Mouse (Mus musculus): Measurements from ENCODE around the gene Gm26657. TPM values are rescaled to one million over a fixed set of nuclear protein-coding genes. Genes with fewer than 3 reads are reported as not detected.

The Gm26657 gene
- polyA plus RNA-seq, 1 experiment, result not detected

- no peak for DNase-seq
- no peak overlapping the region for H3K27ac ChIP-seq (ENCODE audit: insufficient read depth, low read length)
- H3K27me3 ChIP-seq (ENCODE audit: control insufficient read depth, insufficient read depth, low read length), result no peaks in the 10 kb centered on the region
- WGBS, result 88% methylated on average over 4 of the region's 4 CpGs
- no peak overlapping the region for H3K4me3 ChIP-seq (replicated peaks; ENCODE audit: insufficient read depth, low read depth, low read length)
- TF ChIP-seq CTCF (IDR thresholded peaks at IDR 0.05; ENCODE audit: borderline replicate concordance, insufficient read depth, low read depth, low read length), result no peak
- TF ChIP-seq POLR2A (IDR thresholded peaks at IDR 0.05; ENCODE audit: borderline replicate concordance, insufficient read depth, low read length), result no peak
- no peaks in the 10 kb centered on the region for H3K4me1 ChIP-seq (ENCODE audit: control insufficient read depth, insufficient read depth, low read length)
These were observed 2.8 kb downstream of the Gm26657 start for GRCm38 (mm10) chr4:56742698-56743097.

DNA sequence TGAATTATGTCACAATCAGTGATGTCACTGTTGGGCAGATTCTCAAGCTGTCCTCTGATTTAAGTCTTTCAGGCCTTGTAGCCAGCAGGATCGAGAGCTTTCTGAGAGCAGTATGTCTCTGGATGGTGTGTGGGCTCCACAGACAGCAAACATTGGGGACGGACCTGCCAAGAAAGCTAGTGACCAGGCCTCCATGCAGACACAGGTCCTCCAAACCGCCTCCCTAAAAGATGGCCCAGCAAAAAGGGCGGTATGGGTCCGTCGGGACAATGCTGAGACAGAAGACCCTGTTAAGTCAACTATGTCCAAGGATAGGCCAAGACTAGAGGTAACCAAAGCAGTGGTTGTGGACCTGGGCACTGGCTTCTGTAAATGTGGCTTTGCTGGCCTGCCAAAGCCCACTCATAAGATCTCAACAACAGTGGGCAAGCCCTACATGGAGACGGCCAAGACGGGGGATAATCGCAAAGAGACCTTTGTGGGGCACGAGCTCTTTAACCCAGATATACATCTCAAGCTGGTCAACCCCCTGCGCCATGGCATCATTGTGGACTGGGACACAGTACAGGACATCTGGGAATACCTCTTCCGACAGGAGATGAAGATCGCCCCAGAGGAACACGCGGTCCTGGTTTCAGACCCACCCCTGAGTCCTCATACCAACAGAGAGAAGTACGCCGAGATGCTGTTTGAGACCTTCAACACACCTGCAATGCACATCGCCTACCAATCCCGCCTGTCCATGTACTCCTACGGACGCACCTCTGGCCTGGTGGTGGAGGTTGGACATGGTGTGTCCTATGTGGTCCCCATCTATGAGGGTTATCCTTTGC is 3.7 kb downstream of the Gm26657 start, which contains the start of gene Actl7a:
TSS of gene Actl7a (plus strand) at position 51 of the 833 bp plus-strand sequence.
- no peak within 1 kb of the TSS for H3K4me3 ChIP-seq (replicated peaks; ENCODE audit: insufficient read depth, low read depth, low read length)
- H3K4me1 ChIP-seq (ENCODE audit: control insufficient read depth, insufficient read depth, low read length), result no peaks in the 10 kb centered on the region
- 97% methylated on average over 21 of the region's 21 CpGs for WGBS
- no peak for DNase-seq
- no peaks in the 10 kb centered on the region for H3K27me3 ChIP-seq (ENCODE audit: control insufficient read depth, insufficient read depth, low read length)
- H3K27ac ChIP-seq (ENCODE audit: insufficient read depth, low read length), result no peak within 1 kb of the TSS
- TF ChIP-seq POLR2A (IDR thresholded peaks at IDR 0.05; ENCODE audit: borderline replicate concordance, insufficient read depth, low read length) (no peak), CTCF (IDR thresholded peaks at IDR 0.05; ENCODE audit: borderline replicate concordance, insufficient read depth, low read depth, low read length) (no peak)

DNA sequence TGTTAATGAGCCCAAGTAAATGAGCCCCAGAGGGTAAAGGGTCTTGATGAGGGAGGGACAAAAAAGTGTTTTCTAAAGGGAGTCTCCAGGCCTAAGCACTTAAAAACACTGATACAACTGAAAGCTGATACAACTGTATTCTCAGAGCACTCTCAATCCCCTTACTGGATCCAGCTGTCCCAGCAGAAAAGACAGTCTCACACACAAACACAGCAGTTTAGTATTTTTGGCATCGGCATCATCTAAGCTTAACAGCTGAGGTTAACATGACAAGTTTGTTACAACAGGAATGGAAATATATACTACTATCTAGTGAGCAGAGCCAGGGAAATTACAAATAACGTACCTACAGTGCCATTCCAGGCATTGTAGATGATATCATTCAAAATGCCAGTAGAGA is 6.5 kb downstream of the Gm26657 start:
- no peak overlapping the region for H3K27ac ChIP-seq (ENCODE audit: insufficient read depth, low read length)
- H3K27me3 ChIP-seq (ENCODE audit: control insufficient read depth, insufficient read depth, low read length), result no peaks in the 10 kb centered on the region
- H3K4me3 ChIP-seq (replicated peaks; ENCODE audit: insufficient read depth, low read depth, low read length), result no peak overlapping the region
- no peaks in the 10 kb centered on the region for H3K4me1 ChIP-seq (ENCODE audit: control insufficient read depth, insufficient read depth, low read length)
- TF ChIP-seq CTCF (IDR thresholded peaks at IDR 0.05; ENCODE audit: borderline replicate concordance, insufficient read depth, low read depth, low read length), result no peak
- no peak for TF ChIP-seq POLR2A (IDR thresholded peaks at IDR 0.05; ENCODE audit: borderline replicate concordance, insufficient read depth, low read length)
- DNase-seq, result no peak
- 97% methylated on average over 2 of the region's 2 CpGs for WGBS

DNA sequence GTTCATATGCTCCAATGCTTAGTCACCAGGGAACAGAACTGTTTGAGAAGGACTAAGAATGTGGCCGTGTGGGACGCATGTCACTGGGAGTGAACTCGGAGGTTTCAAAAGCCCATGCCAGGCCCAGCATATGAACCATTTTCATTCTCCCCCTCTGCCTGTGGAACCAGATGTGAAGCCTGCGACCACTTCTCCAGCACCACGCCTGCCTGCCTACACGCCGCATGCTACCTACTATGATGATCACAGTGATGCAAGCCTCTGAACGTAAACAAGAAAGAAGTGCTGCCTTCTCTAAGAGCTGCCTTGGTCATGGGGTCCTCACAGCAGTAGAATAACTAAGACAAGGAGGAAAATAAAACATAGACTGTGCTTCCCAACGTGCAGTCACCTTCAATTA is 7.6 kb downstream of the Gm26657 start:
- no peak for DNase-seq
- TF ChIP-seq CTCF (IDR thresholded peaks at IDR 0.05; ENCODE audit: borderline replicate concordance, insufficient read depth, low read depth, low read length) (no peak), POLR2A (IDR thresholded peaks at IDR 0.05; ENCODE audit: borderline replicate concordance, insufficient read depth, low read length) (no peak)
- no peak overlapping the region for H3K4me3 ChIP-seq (replicated peaks; ENCODE audit: insufficient read depth, low read depth, low read length)
- H3K27me3 ChIP-seq (ENCODE audit: control insufficient read depth, insufficient read depth, low read length), result no peaks in the 10 kb centered on the region
- 97% methylated on average over 9 of the region's 9 CpGs for WGBS
- no peak overlapping the region for H3K27ac ChIP-seq (ENCODE audit: insufficient read depth, low read length)
- H3K4me1 ChIP-seq (ENCODE audit: control insufficient read depth, insufficient read depth, low read length), result no peaks in the 10 kb centered on the region

DNA sequence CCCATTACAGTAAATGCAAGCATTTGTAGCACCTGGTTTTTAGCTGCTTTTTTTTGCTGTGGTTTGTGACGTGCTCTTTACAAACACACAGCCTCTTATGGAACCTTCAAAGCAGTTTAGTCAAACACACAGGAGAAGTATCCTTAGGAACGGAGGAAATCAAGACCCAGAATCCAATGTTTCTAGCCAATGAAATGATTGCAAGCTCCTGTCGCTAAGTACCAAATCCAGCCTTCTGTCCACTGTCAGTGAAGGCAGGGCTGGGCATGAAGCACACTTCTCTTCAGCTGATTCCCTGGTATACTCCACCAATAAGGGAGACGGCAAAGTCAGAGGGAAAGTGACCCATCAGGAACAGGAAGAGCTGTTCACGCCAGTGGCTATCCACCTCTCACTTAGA is 16.2 kb downstream of the Gm26657 start:
- DNase-seq, result no peak
- no peaks in the 10 kb centered on the region for H3K27me3 ChIP-seq (ENCODE audit: control insufficient read depth, insufficient read depth, low read length)
- WGBS, result 93% methylated on average over 5 of the region's 5 CpGs
- H3K4me1 ChIP-seq (ENCODE audit: control insufficient read depth, insufficient read depth, low read length), result no peaks in the 10 kb centered on the region
- H3K27ac ChIP-seq (ENCODE audit: insufficient read depth, low read length), result no peak overlapping the region
- TF ChIP-seq POLR2A (IDR thresholded peaks at IDR 0.05; ENCODE audit: borderline replicate concordance, insufficient read depth, low read length), result no peak
- no peak for TF ChIP-seq CTCF (IDR thresholded peaks at IDR 0.05; ENCODE audit: borderline replicate concordance, insufficient read depth, low read depth, low read length)
- no peak overlapping the region for H3K4me3 ChIP-seq (replicated peaks; ENCODE audit: insufficient read depth, low read depth, low read length)

DNA sequence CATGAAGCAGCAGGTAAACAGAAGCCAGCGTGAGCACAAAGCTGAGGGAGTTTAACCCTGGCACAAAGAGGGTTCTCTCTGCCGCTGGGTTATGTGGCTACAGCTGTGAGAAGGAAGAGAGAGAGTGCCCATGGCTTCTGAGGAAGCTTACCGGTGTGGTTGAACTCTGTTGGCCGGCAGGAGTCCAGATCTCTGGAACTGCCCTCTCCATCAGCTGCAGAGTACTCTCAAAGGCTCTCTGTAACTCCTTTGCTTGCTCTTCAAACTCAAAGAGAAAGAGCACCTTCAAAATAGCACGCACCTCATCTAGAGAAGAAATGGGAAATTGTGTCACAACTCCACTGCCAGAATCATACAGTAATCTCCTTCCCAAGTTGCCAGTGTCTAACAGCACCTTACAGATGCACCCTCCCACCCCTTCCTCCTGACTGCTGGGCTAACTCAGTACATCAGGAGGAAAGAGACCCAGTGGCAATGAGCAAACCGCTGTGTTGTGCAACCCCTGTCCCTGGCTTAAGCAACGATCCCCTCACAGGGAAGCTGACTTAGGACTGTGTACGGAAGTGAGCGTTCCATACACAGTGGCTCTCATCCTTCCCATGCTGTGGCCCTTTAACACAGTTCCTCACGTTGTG is 17.2 kb downstream of the Gm26657 start:
- H3K27ac ChIP-seq (ENCODE audit: insufficient read depth, low read length), result no peak overlapping the region
- H3K27me3 ChIP-seq (ENCODE audit: control insufficient read depth, insufficient read depth, low read length), result no peaks in the 10 kb centered on the region
- 91% methylated on average over 10 of the region's 10 CpGs for WGBS
- no peak for DNase-seq
- H3K4me3 ChIP-seq (replicated peaks; ENCODE audit: insufficient read depth, low read depth, low read length), result no peak overlapping the region
- TF ChIP-seq CTCF (IDR thresholded peaks at IDR 0.05; ENCODE audit: borderline replicate concordance, insufficient read depth, low read depth, low read length) (no peak), POLR2A (IDR thresholded peaks at IDR 0.05; ENCODE audit: borderline replicate concordance, insufficient read depth, low read length) (no peak)
- no peaks in the 10 kb centered on the region for H3K4me1 ChIP-seq (ENCODE audit: control insufficient read depth, insufficient read depth, low read length)

DNA sequence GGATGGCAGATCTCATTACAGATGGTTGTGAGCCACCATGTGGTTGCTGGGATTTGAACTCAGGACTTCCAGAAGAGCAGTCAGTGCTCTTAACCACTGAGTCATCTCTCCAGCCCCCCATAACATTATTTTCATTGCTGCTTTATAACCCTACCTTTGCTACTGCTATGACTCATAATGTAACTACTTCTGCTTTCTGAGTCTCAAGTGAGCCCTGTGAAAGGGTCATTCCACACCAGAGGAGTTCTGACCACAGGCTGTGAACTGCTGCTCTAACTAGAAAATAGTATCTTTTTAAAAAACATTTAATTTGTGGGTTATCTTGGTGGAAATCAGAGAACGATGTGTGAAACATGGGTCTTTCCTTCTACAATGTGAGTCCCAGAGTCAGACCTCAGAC is 17.8 kb downstream of the Gm26657 start:
- no peak overlapping the region for H3K27ac ChIP-seq (ENCODE audit: insufficient read depth, low read length)
- TF ChIP-seq POLR2A (IDR thresholded peaks at IDR 0.05; ENCODE audit: borderline replicate concordance, insufficient read depth, low read length) (no peak), CTCF (IDR thresholded peaks at IDR 0.05; ENCODE audit: borderline replicate concordance, insufficient read depth, low read depth, low read length) (no peak)
- DNase-seq, result no peak
- H3K4me1 ChIP-seq (ENCODE audit: control insufficient read depth, insufficient read depth, low read length), result no peaks in the 10 kb centered on the region
- WGBS, result 98% methylated on average over 1 of the region's 1 CpGs
- no peaks in the 10 kb centered on the region for H3K27me3 ChIP-seq (ENCODE audit: control insufficient read depth, insufficient read depth, low read length)
- no peak overlapping the region for H3K4me3 ChIP-seq (replicated peaks; ENCODE audit: insufficient read depth, low read depth, low read length)

GRCm38 (mm10) chr4:56767861-56768284 is 28.0 kb downstream of the Gm26657 start:
- no peak for TF ChIP-seq CTCF (IDR thresholded peaks at IDR 0.05; ENCODE audit: borderline replicate concordance, insufficient read depth, low read depth, low read length)
- no peak for TF ChIP-seq POLR2A (IDR thresholded peaks at IDR 0.05; ENCODE audit: borderline replicate concordance, insufficient read depth, low read length)
- no peak for DNase-seq
- 80% methylated on average over 5 of the region's 5 CpGs for WGBS

More at GRCm38 (mm10) chr4:56767861-56768284, 28.0 kb downstream of the Gm26657 start:
- no peak overlapping the region for H3K27ac ChIP-seq (ENCODE audit: insufficient read depth, low read length)
- no peaks in the 10 kb centered on the region for H3K27me3 ChIP-seq (ENCODE audit: control insufficient read depth, insufficient read depth, low read length)
- no peak overlapping the region for H3K4me3 ChIP-seq (replicated peaks; ENCODE audit: insufficient read depth, low read depth, low read length)
- H3K4me1 ChIP-seq (ENCODE audit: control insufficient read depth, insufficient read depth, low read length), result no peaks in the 10 kb centered on the region
